Mouse (Mus musculus) adrenal gland, adult (tissue): ENCODE data around the gene Zfp948.
"Not testable (repeated sequence)": the region's sequence is repeated elsewhere in the genome, so short reads cannot be mapped to it uniquely, and the experiment has no call there.

Experiments used
- DNase-seq, 2 experiments: peaks; one replicate each; pipeline ENCODE4 v3.0.0; 2022 to 2023; ENCODE audit warnings: low spot score in 1 of 2; ENCODE audit not compliant: inconsistent age in 2 of 2

The Zfp948 gene

DNA sequence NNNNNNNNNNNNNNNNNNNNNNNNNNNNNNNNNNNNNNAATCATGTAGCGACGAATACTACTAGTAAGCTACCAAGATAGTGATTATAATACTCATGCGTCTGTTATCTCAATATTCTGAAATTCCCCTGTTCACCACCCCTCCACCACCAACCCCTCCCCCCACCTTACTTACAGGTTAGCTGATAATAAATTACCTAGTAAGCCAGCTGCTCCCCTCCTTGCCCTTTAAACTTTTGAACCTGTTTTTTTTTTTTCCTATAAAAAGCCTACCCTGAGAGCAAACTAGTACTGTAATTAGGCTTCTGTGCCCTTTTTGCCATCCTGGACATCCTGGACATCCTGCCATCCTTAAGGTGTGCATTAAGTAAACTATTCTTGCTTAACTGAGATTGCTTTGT is 56.8 kb downstream of the Zfp948 start:
- DNase-seq = no peak

DNA sequence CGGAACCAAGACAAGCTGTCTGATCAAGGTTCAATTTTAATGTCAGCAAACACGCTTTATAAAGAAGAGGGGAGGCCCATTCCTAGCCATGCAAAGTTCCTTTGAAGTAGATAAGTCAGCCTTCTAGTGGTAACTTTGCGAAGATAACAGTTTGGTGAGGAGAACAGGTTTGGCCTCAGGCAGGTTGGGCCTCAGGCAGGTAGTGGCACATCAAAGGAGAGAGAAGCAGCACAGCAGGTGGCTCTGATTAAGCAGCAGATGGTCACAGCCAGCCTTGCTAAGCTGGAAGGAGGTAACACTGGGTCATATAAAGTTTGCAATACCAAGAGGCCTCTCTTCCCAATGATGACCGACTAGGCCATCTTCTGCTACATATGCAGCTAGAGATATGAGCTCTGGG is 69.0 kb downstream of the Zfp948 start:
- not testable (repeated sequence) for DNase-seq
